Mouse (Mus musculus): ENCODE measurements at regions not wholly inside any gene's neighbourhood (a gene's known extent, or its start where the extent isn't known, plus 50 kb on each side); places are given as distances from the start of the nearest gene placed in this dataset.

DNA sequence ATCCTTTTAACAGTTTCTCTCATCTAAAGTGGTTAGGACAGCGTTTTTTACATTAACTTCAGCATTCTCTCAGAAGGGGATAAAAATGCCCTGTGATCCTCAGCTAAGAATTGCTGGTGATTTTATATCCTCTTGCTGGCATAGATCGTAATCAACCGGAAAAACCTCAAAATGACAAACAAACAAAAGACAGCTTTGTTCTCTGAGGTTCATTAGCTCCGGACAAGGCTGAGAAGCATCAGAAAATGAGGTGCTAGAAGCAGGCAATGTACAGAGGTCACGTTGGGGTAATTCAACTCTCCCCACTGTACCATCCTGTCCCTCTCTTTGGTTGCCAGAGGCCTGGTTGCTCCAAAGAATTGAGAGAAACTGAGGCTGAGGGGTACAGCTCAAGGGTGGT is 120.0 kb upstream of the Astn2 start:
- TF ChIP-seq CTCF (IDR thresholded peaks at IDR 0.05): no peak
- no peak for TF ChIP-seq EP300 (IDR thresholded peaks at IDR 0.05; ENCODE audit: insufficient read depth, low read depth, low read length)
- no peak overlapping the region for H3K9ac ChIP-seq (ENCODE audit: low read depth, low read length)
- 76% methylated on average over 5 of the region's 5 CpGs for WGBS
- intact Hi-C loops (cut with DNase I): no loop called here
- no peak overlapping the region for H3K27ac ChIP-seq
- no peaks in the 10 kb centered on the region for H3K27me3 ChIP-seq (ENCODE audit: control insufficient read depth, insufficient read depth, low read length)
- H3K79me2 ChIP-seq (replicated peaks; ENCODE audit: control insufficient read depth, insufficient read depth, low read length): no peaks in the 10 kb centered on the region
- no peaks in the 10 kb centered on the region for H3K4me1 ChIP-seq (ENCODE audit: control insufficient read depth, insufficient read depth, low read length)
- H3K4me3 ChIP-seq: no peak overlapping the region
- no peak for DNase-seq
- H3K36me3 ChIP-seq (ENCODE audit: control insufficient read depth, insufficient read depth, low read length): no peaks in the 10 kb centered on the region

DNA sequence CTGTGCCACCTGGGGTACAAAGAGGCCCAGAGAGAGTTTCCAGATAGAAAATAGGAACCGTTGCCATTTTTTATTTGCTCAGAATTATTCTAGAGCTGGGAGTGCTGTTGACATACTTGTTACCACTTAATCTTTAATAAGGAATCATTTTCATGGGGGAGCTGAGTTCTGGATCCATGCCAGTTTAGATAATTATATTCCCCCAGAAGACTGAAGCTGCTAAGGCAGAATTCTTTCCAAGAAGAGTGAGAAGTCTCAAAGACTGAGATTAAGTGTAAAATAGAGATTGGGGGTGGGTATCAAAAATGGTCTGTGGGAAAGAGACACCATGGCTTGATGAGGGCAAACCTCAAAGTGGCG is 119.5 kb upstream of the Astn2 start:
- 68% methylated on average over 2 of the region's 2 CpGs for WGBS
- Histone ChIP-seq H3K79me2 (replicated peaks; ENCODE audit: control insufficient read depth, insufficient read depth, low read length) (no peaks in the 10 kb centered on the region), H3K36me3 (ENCODE audit: control insufficient read depth, insufficient read depth, low read length) (no peaks in the 10 kb centered on the region), H3K27ac (no peak overlapping the region), H3K9ac (ENCODE audit: low read depth, low read length) (no peak overlapping the region), H3K4me3 (no peak overlapping the region), H3K27me3 (ENCODE audit: control insufficient read depth, insufficient read depth, low read length) (no peaks in the 10 kb centered on the region), H3K4me1 (ENCODE audit: control insufficient read depth, insufficient read depth, low read length) (no peaks in the 10 kb centered on the region)
- DNase-seq: no peak
- TF ChIP-seq EP300 (IDR thresholded peaks at IDR 0.05; ENCODE audit: insufficient read depth, low read depth, low read length): no peak
- TF ChIP-seq CTCF (IDR thresholded peaks at IDR 0.05): no peak
- TF ChIP-seq POLR2A (IDR thresholded peaks at IDR 0.05; ENCODE audit: insufficient read depth, low read depth, low read length): no peak
- intact Hi-C loops (cut with DNase I): no loop called here

GRCm38 (mm10) chr4:66523238-66523885 is 119.0 kb upstream of the Astn2 start:
- Histone ChIP-seq H3K27me3 (ENCODE audit: control insufficient read depth, insufficient read depth, low read length) (no peaks in the 10 kb centered on the region), H3K9ac (ENCODE audit: low read depth, low read length) (no peak overlapping the region), H3K36me3 (ENCODE audit: control insufficient read depth, insufficient read depth, low read length) (no peaks in the 10 kb centered on the region), H3K79me2 (replicated peaks; ENCODE audit: control insufficient read depth, insufficient read depth, low read length) (no peaks in the 10 kb centered on the region), H3K4me3 (no peak overlapping the region), H3K4me1 (ENCODE audit: control insufficient read depth, insufficient read depth, low read length) (no peaks in the 10 kb centered on the region), H3K27ac (no peak overlapping the region)
- WGBS: 38% methylated on average over 8 of the region's 8 CpGs
- intact Hi-C loops (cut with DNase I): no loop called here
- no peak for TF ChIP-seq EP300 (IDR thresholded peaks at IDR 0.05; ENCODE audit: insufficient read depth, low read depth, low read length)
- TF ChIP-seq CTCF (IDR thresholded peaks at IDR 0.05): peak; percentile 63
- peak; percentile 4 to 18 for DNase-seq

GRCm38 (mm10) chr4:66522097-66522809 is 117.8 kb upstream of the Astn2 start:
- H3K4me1 ChIP-seq (ENCODE audit: control insufficient read depth, insufficient read depth, low read length): no peaks in the 10 kb centered on the region
- no peaks in the 10 kb centered on the region for H3K36me3 ChIP-seq (ENCODE audit: control insufficient read depth, insufficient read depth, low read length)
- H3K27me3 ChIP-seq (ENCODE audit: control insufficient read depth, insufficient read depth, low read length): no peaks in the 10 kb centered on the region
- H3K27ac ChIP-seq: no peak overlapping the region
- TF ChIP-seq POLR2A (IDR thresholded peaks at IDR 0.05; ENCODE audit: insufficient read depth, low read depth, low read length): no peak
- TF ChIP-seq CTCF (IDR thresholded peaks at IDR 0.05): no peak
- no peak for TF ChIP-seq EP300 (IDR thresholded peaks at IDR 0.05; ENCODE audit: insufficient read depth, low read depth, low read length)
- no peak for DNase-seq
- no peak overlapping the region for H3K4me3 ChIP-seq
- intact Hi-C loops (cut with DNase I): no loop called here
- no peak overlapping the region for H3K9ac ChIP-seq (ENCODE audit: low read depth, low read length)
- WGBS: 39% methylated on average over 2 of the region's 2 CpGs
- H3K79me2 ChIP-seq (replicated peaks; ENCODE audit: control insufficient read depth, insufficient read depth, low read length): no peaks in the 10 kb centered on the region

DNA sequence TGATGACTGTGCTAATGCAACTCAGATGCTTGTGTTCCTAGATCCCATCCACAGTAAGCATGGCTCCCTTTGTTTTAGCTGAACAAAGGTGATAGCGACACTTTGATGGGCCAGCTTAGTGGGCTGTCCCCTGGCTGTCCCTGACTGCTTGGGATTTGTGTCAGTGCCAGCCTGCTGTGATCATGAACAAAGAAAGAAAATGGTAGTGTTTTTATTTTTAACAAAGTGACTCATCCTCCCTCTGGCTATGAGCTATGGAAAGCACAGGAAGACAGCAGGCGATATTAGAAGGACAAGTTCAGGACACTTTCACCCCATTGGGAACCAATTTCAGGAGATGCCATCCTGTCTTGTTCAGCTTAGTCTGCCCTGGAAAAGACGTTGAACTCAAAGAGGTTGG is 116.4 kb upstream of the Astn2 start:
- WGBS: 49% methylated on average over 3 of the region's 3 CpGs
- Histone ChIP-seq H3K27ac (no peak overlapping the region), H3K9ac (ENCODE audit: low read depth, low read length) (no peak overlapping the region), H3K79me2 (replicated peaks; ENCODE audit: control insufficient read depth, insufficient read depth, low read length) (no peaks in the 10 kb centered on the region), H3K4me3 (no peak overlapping the region), H3K36me3 (ENCODE audit: control insufficient read depth, insufficient read depth, low read length) (no peaks in the 10 kb centered on the region), H3K4me1 (ENCODE audit: control insufficient read depth, insufficient read depth, low read length) (no peaks in the 10 kb centered on the region), H3K27me3 (ENCODE audit: control insufficient read depth, insufficient read depth, low read length) (no peaks in the 10 kb centered on the region)
- intact Hi-C loops (cut with DNase I): no loop called here
- no peak for TF ChIP-seq CTCF (IDR thresholded peaks at IDR 0.05)
- no peak for TF ChIP-seq POLR2A (IDR thresholded peaks at IDR 0.05; ENCODE audit: insufficient read depth, low read depth, low read length)
- TF ChIP-seq EP300 (IDR thresholded peaks at IDR 0.05; ENCODE audit: insufficient read depth, low read depth, low read length): no peak
- no peak for DNase-seq

GRCm38 (mm10) chr4:66515815-66516214 is 111.4 kb upstream of the Astn2 start:
- DNase-seq: no peak
- WGBS: 73% methylated on average over 1 of the region's 1 CpGs
- no peaks in the 10 kb centered on the region for H3K79me2 ChIP-seq (replicated peaks; ENCODE audit: control insufficient read depth, insufficient read depth, low read length)
- TF ChIP-seq CTCF (IDR thresholded peaks at IDR 0.05) (no peak), EP300 (IDR thresholded peaks at IDR 0.05; ENCODE audit: insufficient read depth, low read depth, low read length) (no peak), POLR2A (IDR thresholded peaks at IDR 0.05; ENCODE audit: insufficient read depth, low read depth, low read length) (no peak)
- H3K27ac ChIP-seq: no peak overlapping the region
- no peaks in the 10 kb centered on the region for H3K27me3 ChIP-seq (ENCODE audit: control insufficient read depth, insufficient read depth, low read length)
- intact Hi-C loops (cut with DNase I): no loop called here
- H3K4me3 ChIP-seq: no peak overlapping the region
- no peaks in the 10 kb centered on the region for H3K4me1 ChIP-seq (ENCODE audit: control insufficient read depth, insufficient read depth, low read length)
- no peaks in the 10 kb centered on the region for H3K36me3 ChIP-seq (ENCODE audit: control insufficient read depth, insufficient read depth, low read length)
- H3K9ac ChIP-seq (ENCODE audit: low read depth, low read length): no peak overlapping the region
